Mouse (Mus musculus) lung, postnatal 36 days (tissue): Measurements from ENCODE around the gene Gm20388.
A peak's percentile ranks its signal among the peaks of the same experiment; 100 is the strongest.

Source experiments
- DNase-seq: peaks from one replicate; pipeline ENCODE4 v3.0.0; 2022; ENCODE audit warnings: mixed read lengths

Gene Gm20388

DNA sequence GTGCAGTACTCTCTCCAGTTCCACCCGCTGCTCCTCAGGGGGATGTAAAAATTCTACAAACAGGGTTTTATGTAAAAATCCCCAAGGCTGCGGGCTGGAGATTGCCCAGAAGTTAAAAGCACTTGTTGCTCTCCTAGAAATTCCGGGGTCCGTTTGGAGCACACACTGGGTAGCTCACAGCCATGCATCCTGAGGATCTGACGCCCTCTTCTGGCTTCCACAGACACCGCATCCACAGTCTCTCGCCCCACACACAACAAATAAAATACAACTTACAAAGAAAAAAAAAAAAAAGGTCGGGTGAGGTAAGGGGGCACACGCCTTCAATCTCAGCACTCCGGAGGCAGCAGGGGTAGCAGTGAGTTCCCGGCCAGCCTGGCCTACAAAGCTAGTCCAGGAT lies 1897.4 kb downstream of the Gm20388 start:
- DNase-seq: no peak

DNA sequence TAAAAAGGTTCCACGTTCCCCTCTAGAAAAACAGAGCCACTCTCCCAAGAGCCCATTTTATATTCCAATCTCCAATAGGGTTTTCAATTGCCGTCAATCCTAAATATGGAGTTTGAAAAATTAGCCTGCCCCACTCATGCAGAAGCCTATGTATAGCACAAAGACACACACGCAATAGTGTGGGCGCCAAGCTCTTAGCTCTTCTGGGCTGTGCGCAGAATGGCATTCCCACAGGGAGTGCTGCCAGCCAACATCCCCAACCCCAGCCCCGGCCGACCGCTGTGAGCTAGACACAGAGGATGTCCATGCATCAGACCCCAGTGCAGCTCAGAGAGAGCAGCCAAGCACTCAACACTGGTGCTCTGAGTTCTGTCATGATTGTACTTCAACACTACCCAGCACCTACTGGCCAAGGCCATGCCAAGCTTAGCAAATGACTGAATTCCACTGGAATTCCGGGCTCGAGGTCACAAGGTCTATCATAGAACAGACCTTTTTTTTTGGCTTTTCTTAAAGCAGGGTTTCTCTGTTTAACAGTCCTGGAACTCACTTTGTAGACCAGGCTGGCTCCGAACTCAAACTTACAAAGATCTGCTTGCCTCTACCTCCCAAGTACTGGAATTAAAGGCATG lies 1899.0 kb downstream of the Gm20388 start:
- DNase-seq: no peak

DNA sequence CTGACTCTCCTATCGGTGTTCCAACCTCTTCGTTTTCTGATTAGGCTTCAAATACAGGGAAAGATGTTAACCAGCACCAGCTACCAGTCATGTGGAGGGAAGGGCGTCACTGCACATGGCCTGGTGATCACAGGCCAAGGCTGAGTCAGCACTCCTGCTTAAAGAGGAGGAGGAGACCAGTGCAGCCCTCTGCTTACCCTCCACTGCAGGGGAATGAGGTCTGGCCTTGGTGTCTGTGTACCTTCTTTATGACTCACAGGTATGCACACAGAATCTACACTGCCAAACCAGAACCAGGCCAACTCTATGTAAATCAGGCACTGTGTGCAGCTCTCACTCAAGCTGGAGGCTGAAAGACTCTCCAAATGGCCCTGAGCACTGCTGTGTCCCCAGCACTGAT lies 1900.9 kb downstream of the Gm20388 start:
- DNase-seq: no peak

DNA sequence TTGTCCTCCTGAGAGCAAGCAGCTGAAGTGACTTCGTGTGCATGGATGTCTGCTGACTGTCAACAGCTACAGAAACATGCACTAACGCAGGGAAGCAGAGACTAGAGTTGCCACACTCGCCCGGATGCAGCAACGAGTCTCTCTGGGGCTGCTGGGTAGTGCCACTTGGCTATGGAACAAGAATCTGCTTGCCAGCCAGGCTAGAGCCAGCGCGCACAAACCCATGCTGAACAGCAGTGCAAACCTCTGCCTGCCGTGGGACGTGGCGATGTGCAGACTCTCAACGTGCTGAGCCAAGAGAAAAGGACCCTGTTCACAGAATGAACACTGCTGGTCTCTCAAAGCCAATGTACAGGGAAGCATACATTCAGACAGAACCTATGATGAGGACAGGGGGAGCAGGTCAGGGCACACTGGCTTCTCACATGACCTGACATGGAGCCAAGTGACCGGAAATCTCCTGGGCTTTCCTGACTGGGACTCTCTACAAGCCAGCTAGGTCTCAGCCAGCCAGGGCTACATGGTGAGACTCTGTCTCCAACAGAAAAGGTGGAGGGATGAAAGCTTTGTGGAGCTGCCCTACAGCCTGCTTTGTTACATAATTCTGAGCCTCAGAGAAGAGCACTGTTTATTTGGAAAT lies 1901.4 kb downstream of the Gm20388 start:
- no peak for DNase-seq

DNA sequence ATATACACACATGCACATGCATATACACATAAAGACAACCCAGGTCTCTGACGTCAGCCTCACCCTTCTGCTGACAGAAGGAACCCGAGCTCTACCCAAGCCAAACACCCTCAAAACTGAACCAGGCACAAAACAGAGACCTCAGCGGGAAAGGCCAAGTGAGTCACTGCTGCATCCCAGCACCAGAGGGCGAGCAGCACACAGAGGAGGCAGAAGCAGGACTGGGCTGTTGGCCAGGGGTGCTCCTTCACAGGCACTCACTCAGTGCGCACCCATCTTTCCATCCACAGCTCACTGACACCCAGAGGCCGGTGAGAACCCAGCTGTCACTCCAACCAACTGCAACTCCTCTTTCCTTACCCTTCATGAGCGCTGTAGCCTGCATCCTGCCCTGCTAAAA lies 1907.6 kb downstream of the Gm20388 start:
- DNase-seq: no peak

DNA sequence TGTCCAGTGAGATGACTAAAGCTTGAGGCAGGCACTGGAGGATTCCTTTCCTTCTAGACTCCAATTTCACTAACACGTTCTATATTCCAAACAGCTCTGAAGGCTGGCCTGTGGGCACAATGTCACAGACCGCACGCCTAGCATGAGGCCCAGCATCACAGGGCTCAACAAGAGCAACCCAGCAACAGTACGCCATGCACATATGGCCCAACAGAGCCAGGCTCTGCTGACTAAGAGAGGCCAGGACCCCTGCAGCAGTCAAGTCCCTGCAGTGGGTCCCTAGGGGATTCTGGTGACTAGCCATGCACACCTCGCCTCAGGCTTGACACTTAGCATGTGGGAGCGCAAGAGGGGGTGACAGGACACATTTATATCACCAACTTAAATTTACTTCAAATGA lies 1910.2 kb downstream of the Gm20388 start:
- no peak for DNase-seq

DNA sequence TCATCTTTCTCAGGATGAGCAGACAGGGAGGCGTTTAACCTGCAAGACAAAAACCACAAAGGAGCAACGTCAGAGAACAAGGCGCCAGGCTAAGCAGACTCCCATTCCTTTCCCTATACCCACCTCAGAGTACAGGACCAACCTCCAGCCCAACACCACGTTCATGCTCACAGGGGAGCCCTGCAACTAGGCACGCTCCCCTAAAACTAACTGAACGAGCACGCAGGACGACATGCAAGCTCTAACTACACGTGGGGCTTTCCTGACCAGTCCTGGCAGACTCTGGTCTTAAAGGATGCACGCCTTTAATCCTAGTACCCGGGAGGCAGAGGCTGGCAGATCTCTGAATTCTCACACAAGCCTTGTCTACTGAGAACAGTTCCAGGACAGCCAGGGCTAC lies 1910.7 kb downstream of the Gm20388 start:
- no peak for DNase-seq

DNA sequence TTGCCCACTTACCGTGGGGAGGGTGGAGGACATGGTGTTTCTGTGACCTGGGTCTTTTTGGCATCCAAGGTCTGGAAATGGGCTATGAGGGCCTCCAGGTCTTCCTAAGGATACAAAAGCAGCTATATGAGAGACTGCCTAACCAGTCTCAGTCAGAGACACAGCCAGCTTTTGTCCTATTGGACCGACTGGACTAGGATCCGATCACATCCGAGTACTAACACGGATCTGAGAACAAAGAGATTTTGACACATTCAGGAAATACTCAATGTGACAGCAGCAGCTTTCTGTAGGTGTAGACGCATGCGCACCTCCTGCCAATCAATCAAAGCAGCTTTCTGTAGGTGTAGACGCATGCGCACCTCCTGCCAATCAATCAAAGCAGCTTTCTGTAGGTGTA lies 1911.1 kb downstream of the Gm20388 start:
- no peak for DNase-seq

DNA sequence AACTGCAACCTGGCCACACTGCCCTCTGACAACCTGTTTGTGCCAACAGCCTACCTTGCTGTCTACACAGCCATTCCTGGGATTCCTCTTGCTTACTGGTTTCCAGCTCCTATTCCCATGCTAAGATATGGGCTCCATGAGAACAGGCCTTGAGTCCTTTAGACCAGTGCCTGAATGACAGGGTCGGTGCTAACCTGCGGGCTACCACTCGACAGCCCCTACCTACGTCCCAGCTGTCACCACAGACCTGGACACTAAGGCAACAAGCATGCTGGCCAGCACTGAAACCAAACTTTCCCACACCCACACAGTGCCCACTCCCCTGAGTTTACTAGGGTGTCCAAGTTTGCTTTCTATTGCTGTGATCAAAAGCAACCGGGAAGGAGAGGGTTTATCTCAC lies 1917.1 kb downstream of the Gm20388 start:
- no peak for DNase-seq

DNA sequence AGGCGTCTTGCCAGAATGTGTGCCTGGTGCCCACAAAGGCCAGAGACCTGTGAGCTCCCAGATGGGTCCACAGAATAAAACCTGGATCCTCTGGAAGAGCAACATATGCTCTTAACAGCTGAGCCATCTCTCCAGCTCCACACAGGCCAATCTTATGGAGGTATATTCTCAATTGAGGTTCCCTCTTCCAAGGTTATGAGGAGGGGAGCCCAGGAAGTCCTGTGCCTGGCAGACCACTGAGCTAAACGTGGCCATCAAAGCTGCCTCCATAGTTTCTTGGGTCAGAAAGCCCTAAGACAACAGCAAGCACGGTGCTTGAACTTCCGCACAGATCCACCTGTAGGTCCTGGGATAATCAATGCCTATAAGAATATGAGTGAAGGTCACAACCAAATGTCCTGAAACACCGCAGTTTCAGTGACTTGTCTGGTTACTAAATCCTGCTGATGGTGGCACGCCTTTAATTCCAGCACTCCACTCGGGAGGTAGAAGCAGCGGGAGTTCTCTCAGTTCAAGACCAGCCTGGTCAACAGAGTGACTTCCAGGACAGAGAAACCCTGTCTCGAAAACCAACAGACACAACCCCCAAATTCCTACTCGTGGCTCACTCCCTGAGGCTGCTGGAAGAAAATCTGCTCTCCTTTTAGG lies 1917.9 kb downstream of the Gm20388 start:
- no peak for DNase-seq

DNA sequence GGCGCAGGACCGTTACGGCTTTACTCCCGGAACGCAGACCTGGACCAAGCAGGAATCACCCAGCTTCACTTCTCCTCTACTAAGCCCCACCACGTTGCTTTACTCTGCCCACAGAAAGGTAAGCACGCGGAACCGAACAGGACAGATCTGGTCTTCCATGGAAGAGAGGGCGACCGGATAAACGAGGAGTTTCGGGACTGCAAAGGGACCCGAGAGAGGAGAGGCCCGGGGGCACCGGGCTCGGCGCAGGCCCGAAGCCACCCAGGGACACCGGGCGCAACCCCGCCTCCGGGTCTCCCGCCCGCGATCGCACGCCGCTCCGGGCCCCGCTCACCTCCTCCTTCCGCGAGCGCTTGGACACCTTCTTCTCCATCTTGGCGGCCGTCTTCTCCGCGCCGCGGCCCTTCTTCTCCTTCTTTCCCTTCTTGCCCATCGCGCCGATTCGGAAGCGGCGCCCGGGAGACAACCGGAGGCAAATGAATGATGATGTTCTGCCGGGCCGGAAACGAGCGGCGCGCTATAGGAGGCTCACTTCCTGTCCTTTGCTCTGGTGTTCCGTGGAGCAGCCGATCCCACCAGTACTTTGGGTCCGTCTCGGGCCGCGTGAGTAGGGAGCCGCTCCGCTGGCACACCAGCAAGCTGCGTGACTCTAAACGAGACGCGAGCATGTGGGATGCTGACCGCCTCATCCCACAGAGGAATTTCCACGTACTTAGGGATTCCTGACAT lies 1918.6 kb downstream of the Gm20388 start, which contains the start of gene Klhdc4:
TSS of gene Klhdc4 (minus strand) at position 522 of the 729 bp plus-strand sequence.
- DNase-seq: peak; percentile 88

DNA sequence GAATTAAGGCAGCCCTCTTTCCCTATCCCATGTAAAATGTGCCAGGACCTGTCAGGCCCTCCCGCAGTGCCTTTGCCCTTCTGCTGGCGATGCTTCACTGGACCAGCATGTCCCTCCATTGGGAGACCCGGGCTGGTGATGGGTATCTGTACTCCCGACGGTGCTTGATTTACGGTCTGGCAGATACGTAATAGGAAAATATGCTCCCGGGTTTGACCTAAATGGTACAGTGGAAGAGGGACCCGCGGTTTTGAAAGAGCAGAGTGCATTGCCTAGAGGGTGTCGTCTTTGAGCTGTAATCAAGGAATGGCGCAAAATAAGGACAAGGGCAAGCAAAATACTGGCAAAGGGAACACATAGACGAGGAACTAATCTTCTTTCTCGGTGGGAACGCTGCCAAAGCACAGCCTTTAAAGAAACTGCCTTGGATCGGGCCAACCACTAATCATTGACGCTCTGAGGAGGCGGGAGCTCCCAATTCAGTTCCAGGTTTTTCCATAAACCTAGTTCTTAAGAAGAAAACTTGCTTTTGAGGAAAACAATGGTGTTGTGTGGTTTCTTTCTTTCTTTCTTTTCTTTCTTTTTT lies 1919.2 kb downstream of the Gm20388 start:
- no peak for DNase-seq

DNA sequence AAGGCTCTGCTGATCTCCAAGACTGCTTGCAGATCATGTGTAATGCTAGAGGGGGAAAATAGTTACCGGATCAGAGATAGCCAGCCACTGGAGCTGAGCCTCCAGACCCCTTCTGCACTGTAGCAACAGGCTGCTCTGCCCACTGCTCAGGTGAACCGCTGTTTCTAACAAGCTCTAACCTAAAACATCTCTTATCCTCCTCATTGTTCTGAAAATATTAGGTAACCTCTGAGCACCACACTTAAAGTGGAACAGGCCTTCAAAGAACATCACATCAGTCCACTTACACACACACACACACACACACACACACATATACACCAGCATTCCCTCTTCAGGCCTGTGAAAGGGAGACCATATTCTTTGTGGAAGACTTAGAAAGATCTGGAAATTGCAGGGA lies 1921.4 kb downstream of the Gm20388 start:
- DNase-seq: no peak

DNA sequence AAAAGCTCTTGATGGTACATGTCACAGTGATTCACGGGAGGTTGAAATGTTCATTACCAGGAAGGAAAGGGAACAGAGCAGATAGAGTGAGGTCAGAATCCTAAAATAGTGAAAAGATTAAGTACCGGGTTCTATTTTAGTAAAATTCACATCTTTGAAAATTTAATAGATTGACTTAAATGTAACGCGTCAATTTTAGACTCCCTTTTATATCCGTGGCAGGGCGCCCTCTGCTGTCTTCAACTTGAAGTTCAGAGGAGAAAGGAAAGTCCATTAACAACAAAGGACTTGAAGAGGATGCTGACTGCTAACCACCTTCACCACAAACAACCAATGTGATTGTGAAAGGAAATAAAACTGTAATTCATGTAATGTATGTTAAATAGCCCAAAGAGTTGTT lies 1921.9 kb downstream of the Gm20388 start:
- DNase-seq: peak; percentile 84

DNA sequence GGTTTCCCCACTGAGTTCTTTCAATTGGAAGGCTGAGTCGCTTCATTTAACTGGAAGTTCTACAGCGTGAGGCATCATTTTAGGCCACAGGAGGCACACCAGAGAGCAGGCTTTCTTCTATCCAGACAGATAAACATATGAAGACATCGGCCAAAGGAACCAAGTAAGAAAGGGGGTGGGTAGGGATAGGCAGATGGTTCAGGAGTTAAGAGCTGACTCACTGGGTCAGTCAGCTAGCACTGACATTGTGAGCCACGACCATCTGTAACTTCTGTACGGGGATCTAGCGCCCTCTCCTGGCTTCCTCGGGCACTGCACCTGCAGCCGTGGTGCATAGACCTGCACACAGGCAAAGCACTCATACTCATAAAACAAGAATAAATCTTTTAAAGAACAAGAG lies 1930.6 kb downstream of the Gm20388 start:
- DNase-seq: peak; percentile 37

DNA sequence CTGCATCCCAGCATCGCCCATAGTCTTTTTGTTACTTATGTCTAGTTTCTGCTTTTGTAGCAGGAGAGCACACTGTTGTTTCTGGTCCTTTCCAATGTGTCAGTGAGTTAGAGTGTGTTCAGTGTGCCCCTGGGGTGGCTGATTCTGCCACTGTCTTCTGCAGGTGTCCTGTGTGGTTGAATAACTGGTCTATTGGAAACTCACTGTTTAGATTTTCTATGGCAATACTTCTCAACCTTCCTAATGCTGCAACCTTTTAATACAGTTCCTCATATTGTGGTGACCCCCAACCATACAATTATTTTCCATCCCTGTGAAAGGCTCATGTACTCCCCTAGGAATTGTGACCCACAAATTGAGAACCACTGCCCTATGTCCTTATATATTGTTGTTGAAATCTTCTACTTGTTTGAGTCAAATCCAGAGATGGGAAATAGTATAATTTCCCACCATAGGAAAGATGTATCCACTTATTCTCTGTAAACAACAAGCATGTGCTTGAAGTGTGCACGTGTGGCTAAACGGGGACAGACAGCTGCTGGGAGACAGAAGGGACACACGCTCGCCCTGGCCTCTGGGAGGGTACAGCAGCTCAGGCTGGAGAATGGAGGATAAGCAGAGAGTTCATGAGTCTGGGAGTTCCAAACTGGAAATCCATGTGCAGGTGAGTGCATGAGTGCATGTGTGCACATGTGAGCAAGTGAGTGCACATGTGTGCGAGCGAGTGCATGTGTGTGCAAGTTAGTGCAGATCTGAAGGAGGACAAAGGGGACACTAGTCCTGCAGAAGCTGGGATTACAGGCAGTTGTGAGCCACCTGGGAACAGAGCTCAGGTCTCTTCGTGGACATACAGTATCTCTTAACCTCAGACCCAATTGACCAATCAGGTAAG lies 1931.7 kb downstream of the Gm20388 start:
- no peak for DNase-seq

DNA sequence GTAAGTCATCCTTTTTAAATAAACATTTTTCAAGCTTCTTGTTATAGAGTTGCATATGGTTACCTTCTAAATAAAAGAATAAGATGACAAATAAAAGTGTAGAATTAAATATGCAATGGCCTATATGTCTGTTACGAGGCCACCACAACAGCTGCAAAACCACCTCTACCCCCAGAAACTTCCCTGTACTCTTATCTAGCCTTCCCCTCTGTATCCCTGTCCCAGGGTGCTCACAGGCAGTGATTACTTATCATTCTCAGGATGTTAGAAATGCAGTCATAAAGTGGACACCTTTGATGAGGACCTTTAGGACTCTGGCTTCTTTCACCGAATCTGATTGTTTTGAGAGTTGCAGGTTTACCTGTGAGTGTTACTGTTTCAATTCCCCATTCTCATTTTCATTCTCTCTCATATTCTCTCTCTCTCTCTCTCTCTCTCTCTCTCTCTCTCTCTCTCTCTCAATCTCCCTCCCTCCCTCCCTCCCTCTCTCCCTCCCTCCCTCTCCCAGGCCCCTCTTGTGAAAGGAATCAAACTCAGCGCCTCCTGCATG lies 1932.6 kb downstream of the Gm20388 start:
- no peak for DNase-seq

DNA sequence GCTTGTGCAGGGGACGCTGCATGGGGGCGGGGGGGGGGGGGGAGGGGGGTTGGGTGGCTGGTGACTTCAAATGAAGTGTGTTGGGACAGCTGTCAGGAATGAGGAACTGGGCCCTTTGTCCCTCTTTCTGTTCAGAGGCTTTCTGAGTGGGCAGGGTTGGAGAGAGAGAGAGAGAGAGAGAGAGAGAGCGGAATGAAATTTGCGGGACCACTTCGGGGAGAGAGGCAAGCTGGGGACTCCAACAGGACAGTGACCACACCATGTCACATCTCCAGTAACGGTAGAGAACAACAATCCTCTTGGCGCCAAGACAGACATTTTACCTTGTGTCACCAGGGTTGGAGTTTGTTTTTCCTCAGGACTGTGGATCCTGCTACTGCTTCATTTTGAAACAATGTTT lies 1934.1 kb downstream of the Gm20388 start:
- DNase-seq: no peak

DNA sequence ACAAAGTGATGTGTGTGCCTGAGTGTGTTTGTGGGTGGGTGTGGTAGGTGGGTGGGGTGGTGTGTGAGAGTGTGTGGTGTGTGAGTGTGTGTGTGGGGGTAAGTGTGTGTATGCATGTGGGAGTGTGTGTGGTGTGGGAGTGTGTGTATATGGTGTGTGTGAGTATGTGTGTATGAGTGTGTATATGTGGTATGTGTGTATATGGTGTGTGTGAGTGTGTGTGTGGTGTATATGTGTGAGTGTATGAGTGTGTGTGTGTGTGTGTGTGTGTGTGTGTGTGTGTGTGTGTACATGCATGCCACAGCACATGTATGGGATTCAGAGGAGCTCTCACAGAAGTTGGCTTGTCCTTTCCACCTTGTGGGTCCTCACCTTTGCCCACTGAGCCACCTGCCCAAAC lies 1936.2 kb downstream of the Gm20388 start:
- no peak for DNase-seq

DNA sequence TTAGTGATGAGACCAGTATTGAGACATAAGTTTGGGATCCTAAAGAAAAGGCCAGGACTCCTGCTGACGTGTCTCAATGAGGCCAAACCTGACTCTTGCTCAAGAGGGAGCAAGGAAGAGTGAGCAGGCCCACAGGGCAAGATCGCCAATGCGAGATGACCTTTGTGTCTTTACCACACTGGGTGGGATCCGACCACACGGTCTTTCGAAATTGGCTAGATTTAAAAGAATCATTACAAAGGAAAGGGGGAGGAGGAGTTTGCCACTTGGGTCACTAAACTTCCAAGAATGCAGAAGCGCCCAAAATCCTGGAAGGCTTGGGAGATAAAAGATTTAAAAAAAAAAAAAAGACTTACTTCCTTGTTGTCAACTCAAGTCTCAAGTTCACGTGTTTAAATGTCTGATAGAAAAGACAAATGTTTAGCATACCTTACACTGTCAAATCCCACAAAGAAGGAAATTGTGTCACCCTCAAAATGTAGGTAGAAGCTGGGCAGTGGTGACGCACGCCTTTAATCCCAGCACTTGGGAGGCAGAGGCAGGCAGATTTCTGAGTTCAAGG lies 1936.7 kb downstream of the Gm20388 start:
- DNase-seq: peak; percentile 54

DNA sequence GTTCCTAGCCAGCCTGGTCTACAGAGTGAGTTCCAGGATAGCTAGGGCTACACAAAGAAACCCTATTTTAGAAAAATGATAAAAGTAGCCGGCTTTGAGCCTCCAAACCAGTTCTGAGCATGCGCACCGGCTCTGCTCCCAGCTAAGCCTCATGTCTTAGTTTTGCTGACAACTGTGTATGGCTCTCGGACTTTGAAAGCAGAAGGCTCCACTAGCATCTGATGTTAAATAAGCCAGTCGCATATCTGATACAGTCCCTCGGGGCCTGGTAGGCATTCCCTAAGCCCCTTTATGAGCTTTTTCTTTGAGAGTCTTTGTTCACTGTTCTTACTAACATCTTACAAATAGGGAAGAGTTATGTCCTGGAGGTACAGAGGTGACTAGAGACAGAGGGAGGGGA lies 1937.3 kb downstream of the Gm20388 start:
- no peak for DNase-seq

DNA sequence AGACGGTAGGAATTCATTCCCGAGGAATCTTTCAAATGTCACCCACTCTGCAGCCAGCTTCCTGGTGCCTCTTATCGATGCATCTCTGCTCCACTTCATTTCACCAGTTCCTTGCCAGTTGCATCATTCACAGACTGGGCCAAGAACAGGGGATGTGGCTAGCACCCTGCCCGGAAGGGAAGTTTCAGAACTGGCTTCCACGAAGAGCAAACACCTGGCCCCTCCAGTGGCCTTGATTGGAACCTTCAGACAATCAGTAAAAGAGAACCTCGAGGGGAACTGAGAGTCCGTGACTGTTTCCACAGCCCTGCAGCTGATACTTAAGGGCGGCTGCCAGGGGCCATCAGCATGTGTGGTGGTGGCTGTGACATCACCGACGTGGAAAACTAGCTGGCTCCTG lies 1937.9 kb downstream of the Gm20388 start:
- peak; percentile 48 for DNase-seq
